Mouse (Mus musculus) heart, adult 2 months (tissue): ENCODE results near the gene C1ql3. TPM values are rescaled to one million over a fixed set of nuclear protein-coding genes. Genes with fewer than 3 reads are reported as not detected.

Experiments used
- DNase-seq, 2 experiments: peaks; one replicate each; pipeline ENCODE4 v3.0.0; 2021
- H3K27ac ChIP-seq: fragments of 200-600 bp; 2 replicates; pipeline ENCODE4 v1.8.1; 2022
- H3K27me3 ChIP-seq: fragments of 200-500 bp; 2 replicates; pipeline ENCODE4 v1.6.1; 2012; ENCODE audit warnings: mild to moderate bottlenecking, low read length, inconsistent platforms, mixed read lengths; ENCODE audit not compliant: control insufficient read depth, insufficient read depth
- H3K36me3 ChIP-seq: fragments of 200-500 bp; 2 replicates; pipeline ENCODE4 v1.6.1; 2012; ENCODE audit warnings: low read length, inconsistent platforms; ENCODE audit not compliant: control insufficient read depth, insufficient read depth
- H3K4me1 ChIP-seq: fragments of 200-500 bp; 2 replicates; pipeline ENCODE4 v1.6.1; 2011; ENCODE audit warnings: low read length; ENCODE audit not compliant: control insufficient read depth, insufficient read depth
- H3K4me3 ChIP-seq: fragments of 200-600 bp; 2 replicates; pipeline ENCODE4 v1.8.1; 2022
- H3K79me2 ChIP-seq: fragments of 200-500 bp; replicated peaks from 2 replicates; pipeline ENCODE4 v1.6.1; 2012; ENCODE audit warnings: mild to moderate bottlenecking, inconsistent platforms, low read length, moderate library complexity, mixed read lengths; ENCODE audit not compliant: control insufficient read depth, insufficient read depth
- H3K9ac ChIP-seq: fragments of 200-500 bp; 2 replicates; pipeline ENCODE4 v1.6.1; 2012; ENCODE audit warnings: low read depth, mild to moderate bottlenecking, control low read depth, inconsistent platforms, low read length, mixed read lengths
- CTCF ChIP-seq: fragments of 200-600 bp; IDR thresholded peaks from 2 replicates; pipeline ENCODE4 v1.8.1; 2022; ENCODE audit warnings: antibody characterized with exemption, mild to moderate bottlenecking, moderate library complexity
- EP300 ChIP-seq: fragments of 200-500 bp; IDR thresholded peaks from 2 replicates; pipeline ENCODE4 v1.6.1; 2011; ENCODE audit warnings: low read depth, low read length, control low read depth; ENCODE audit not compliant: insufficient read depth
- POLR2A ChIP-seq: fragments of 200-500 bp; IDR thresholded peaks from 2 replicates; pipeline ENCODE4 v1.6.1; 2011; ENCODE audit warnings: mild to moderate bottlenecking, low read depth, low read length, control low read depth; ENCODE audit not compliant: insufficient read depth
- WGBS: fragments of 180-500 bp; shearing (Covaris S2); methylation state at CpG from one replicate; pipeline ENCODE4 v1.1.7; 2018; 5-methylcytosine and 5-hydroxymethylcytosine counted together
- intact Hi-C: fragments of 180-260 bp; cut with DNase I; formaldehyde crosslinking; loops from one replicate; pipeline ENCODE4 v1.15.1; 2025
- polyA plus RNA-seq: library from polyadenylated mRNA; depleted of rRNA; stranded (reverse); fragments of >200 nt; gene quantifications from 2 replicates; pipeline ENCODE4 v1.2.3, GENCODE M21; 2012
- total RNA-seq, 2 experiments: library from RNA; stranded (reverse); gene quantifications; 2 replicates each; pipeline ENCODE4 v1.2.3; 2021

C1ql3 gene
- total and polyA plus RNA-seq, 3 experiments: not detected

- no peak for DNase-seq
These were observed 3.2 kb downstream of the C1ql3 start for GRCm38 (mm10) chr2:13008433-13008832.

GRCm38 (mm10) chr2:13000026-13000425, 11.6 kb downstream of the C1ql3 start:
- H3K36me3 ChIP-seq: no peaks in the 10 kb centered on the region
- no peaks in the 10 kb centered on the region for H3K4me1 ChIP-seq
- no peak overlapping the region for H3K9ac ChIP-seq
- DNase-seq: no peak
- H3K79me2 ChIP-seq: no peaks in the 10 kb centered on the region
- 70% methylated on average over 2 of the region's 2 CpGs for WGBS
- no peak overlapping the region for H3K4me3 ChIP-seq
- H3K27me3 ChIP-seq: no peaks in the 10 kb centered on the region
- no peak overlapping the region for H3K27ac ChIP-seq
- no peak for TF ChIP-seq POLR2A
- TF ChIP-seq EP300: no peak
- TF ChIP-seq CTCF: no peak
- intact Hi-C loops: no loop called here

More at GRCm38 (mm10) chr2:13008433-13008832, 3.2 kb downstream of the C1ql3 start:
- H3K79me2 ChIP-seq: no peaks in the 10 kb centered on the region
- peaks cover 6% of the 10 kb centered on the region for H3K27me3 ChIP-seq
- H3K36me3 ChIP-seq: no peaks in the 10 kb centered on the region
- H3K4me1 ChIP-seq: no peaks in the 10 kb centered on the region
- WGBS: 84% methylated on average over 1 of the region's 1 CpGs
- no peak overlapping the region for H3K4me3 ChIP-seq
- no peak overlapping the region for H3K9ac ChIP-seq
- TF ChIP-seq CTCF (peak; percentile 20; the same call in 1 of the 2 replicates), POLR2A (no peak)
- intact Hi-C loops: loop anchor here (5.0 kb wide), 1 partner anchor 301 kb away; no protein-coding TSS in a partner anchor
- no peak overlapping the region for H3K27ac ChIP-seq

GRCm38 (mm10) chr2:12984901-12985732, 26.5 kb downstream of the C1ql3 start:
- WGBS: 79% methylated on average over 4 of the region's 4 CpGs
- H3K27ac ChIP-seq: no peak overlapping the region
- no peaks in the 10 kb centered on the region for H3K4me1 ChIP-seq
- H3K9ac ChIP-seq: no peak overlapping the region
- no peaks in the 10 kb centered on the region for H3K36me3 ChIP-seq
- DNase-seq: no peak
- H3K79me2 ChIP-seq: no peaks in the 10 kb centered on the region
- no peaks in the 10 kb centered on the region for H3K27me3 ChIP-seq
- TF ChIP-seq CTCF: no peak
- TF ChIP-seq POLR2A: no peak
- no peak for TF ChIP-seq EP300
- no peak overlapping the region for H3K4me3 ChIP-seq
- intact Hi-C loops: no loop called here

- Histone ChIP-seq H3K4me1 (no peaks in the 10 kb centered on the region), H3K79me2 (no peaks in the 10 kb centered on the region), H3K27me3 (no peaks in the 10 kb centered on the region), H3K27ac (no peak overlapping the region), H3K4me3 (no peak overlapping the region), H3K36me3 (no peaks in the 10 kb centered on the region), H3K9ac (no peak overlapping the region)
- TF ChIP-seq EP300: no peak
- no peak for TF ChIP-seq CTCF
- TF ChIP-seq POLR2A: no peak
- intact Hi-C loops: no loop called here
- 79% methylated on average over 4 of the region's 4 CpGs for WGBS
- no peak for DNase-seq
These were observed 32.8 kb downstream of the C1ql3 start for GRCm38 (mm10) chr2:12978771-12979170.

GRCm38 (mm10) chr2:12977367-12977766, 34.2 kb downstream of the C1ql3 start:
- no peak for DNase-seq
- Histone ChIP-seq H3K9ac (no peak overlapping the region), H3K4me3 (no peak overlapping the region), H3K36me3 (no peaks in the 10 kb centered on the region), H3K27me3 (no peaks in the 10 kb centered on the region), H3K27ac (no peak overlapping the region), H3K4me1 (no peaks in the 10 kb centered on the region), H3K79me2 (no peaks in the 10 kb centered on the region)
- intact Hi-C loops: no loop called here
- TF ChIP-seq POLR2A: no peak
- no peak for TF ChIP-seq EP300
- no peak for TF ChIP-seq CTCF
- WGBS: 89% methylated on average over 7 of the region's 7 CpGs

GRCm38 (mm10) chr2:12973752-12974151, 37.9 kb downstream of the C1ql3 start:
- H3K4me1 ChIP-seq: no peaks in the 10 kb centered on the region
- no peaks in the 10 kb centered on the region for H3K36me3 ChIP-seq
- H3K27ac ChIP-seq: no peak overlapping the region
- intact Hi-C loops: no loop called here
- TF ChIP-seq CTCF: no peak
- TF ChIP-seq POLR2A: no peak
- TF ChIP-seq EP300: no peak
- H3K9ac ChIP-seq: no peak overlapping the region
- no peak for DNase-seq
- H3K27me3 ChIP-seq: no peaks in the 10 kb centered on the region
- H3K79me2 ChIP-seq: no peaks in the 10 kb centered on the region
- 86% methylated on average over 2 of the region's 2 CpGs for WGBS
- H3K4me3 ChIP-seq: no peak overlapping the region
